ENCODE assay signal across 19 mouse cellular contexts in genomic region chr11:21871728-21872127, GRCm38 (mm10).
A peak's percentile ranks its signal among the peaks of the same experiment; 100 is the strongest.
DNase-seq lines count a peak whose midpoint lies in the region; TF ChIP-seq lines count a peak whose summit lies in the region.
"Had no signal": no experiment of that assay in that cellular context is flagged by ENCODE, and none has a peak within 500 bp of the region (broad histone marks: within the 10 kb centered on the region; RNA-seq: fewer than 3 reads in every experiment).

No protein-coding gene starts in this region.

- no peaks in the 10 kb centered on the region for H3K4me1 ChIP-seq in MEL (ENCODE audit: control insufficient read depth in 1 of 2, insufficient read depth in 2 of 2, low read length in 2 of 2)

- no peaks in the 10 kb centered on the region for H3K9me3 ChIP-seq in MEL (replicated peaks; ENCODE audit: insufficient read depth, low read length)
- H3K9me3 ChIP-seq: G1E had no signal

- intact Hi-C loops in heart, postnatal 14 days (cut with DNase I), result no loop called here

- H3K36me3 ChIP-seq in MEL (ENCODE audit: control insufficient read depth in 1 of 2, insufficient read depth in 2 of 2, low read length in 2 of 2), result no peaks in the 10 kb centered on the region
- H3K36me3 ChIP-seq: G1E had no signal

- no peak overlapping the region for H3K9ac ChIP-seq in MEL (ENCODE audit: control insufficient read depth, low read depth, low read length, poor library complexity, severe bottlenecking)

- no peak for TF ChIP-seq RAD21 in MEL (IDR thresholded peaks at IDR 0.05; ENCODE audit: low read depth, low read length)

- H3K79me2 ChIP-seq in MEL (ENCODE audit: control insufficient read depth, insufficient read depth, low read length, poor library complexity), result no peaks in the 10 kb centered on the region

- peak; percentile 60 for DNase-seq in MEL (ENCODE audit: low read depth, low spot score)
- peak; percentile 11 for DNase-seq in MEL-GATA-1-ER (ENCODE audit: extremely low read depth, low read depth)
- no peak for DNase-seq in heart, postnatal 14 days
- no peak for DNase-seq in gastrocnemius, postnatal 10 days
- DNase-seq: adrenal gland, adult 2 months; adrenal gland, adult 8-10 months; adrenal gland, postnatal 10 days; adrenal gland, postnatal 14 days; adrenal gland, postnatal 25 days; adrenal gland, postnatal 36 days; B cell, adult 2 months; cerebellum, adult 11 months; cerebellum, adult 11-12 months; cerebellum, adult 18-20 months; cerebellum, adult 2 months; cerebellum, adult 8-10 months had no signal

- TF ChIP-seq EP300 in MEL (IDR thresholded peaks at IDR 0.05; ENCODE audit: low read depth in 1 of 2, low read length in 2 of 2), result peak; percentile 32 to 49; a peak in 2 of 4 replicates

- H3K27ac ChIP-seq in MEL (ENCODE audit: control insufficient read depth, low read depth, low read length), result no peak overlapping the region

- no peaks in the 10 kb centered on the region for H3K27me3 ChIP-seq in MEL (ENCODE audit: control insufficient read depth in 1 of 2, insufficient read depth in 2 of 2, low read length in 2 of 2)
- H3K27me3 ChIP-seq: CH12.LX, Patski had no signal

- TF ChIP-seq CTCF in MEL (IDR thresholded peaks at IDR 0.05 in 2 of 3, conservative IDR thresholded peaks at IDR 0.05 in 1 of 3; ENCODE audit: control insufficient read depth in 1 of 3, insufficient read depth in 1 of 3, low read depth in 2 of 3, low read length in 3 of 3, poor library complexity in 1 of 3, severe bottlenecking in 1 of 3), result no peak

- H3K4me3 ChIP-seq in MEL (ENCODE audit: control insufficient read depth in 1 of 2, insufficient read depth in 1 of 2, low read depth in 2 of 2, low read length in 2 of 2), result no peak overlapping the region

- TF ChIP-seq POLR2A in MEL (IDR thresholded peaks at IDR 0.05; ENCODE audit: control insufficient read depth in 1 of 2, insufficient read depth in 1 of 2, low read depth in 1 of 2, low read length in 2 of 2, poor library complexity in 1 of 2), result no peak

TF ChIP-seq in MEL, 35 proteins besides CTCF, POLR2A, EP300 and RAD21:
- TF ChIP-seq MYB (IDR thresholded peaks at IDR 0.05; ENCODE audit: low read depth, low read length) (no peak), TBP (IDR thresholded peaks at IDR 0.05; ENCODE audit: low read depth, low read length) (peak; percentile 94)
TF ChIP-seq in MEL: peak in this region for 1.

Comparison
In these comparisons a context has a peak if more than half of its experiments do, and no peak if none do; other contexts are left out.
1. DNase-seq: peak in MEL (single experiment) and MEL-GATA-1-ER (single experiment); none in heart, postnatal 14 days (0 of 2) and gastrocnemius, postnatal 10 days (single experiment).